Mouse (Mus musculus) brain, embryonic 18.5 days (tissue): ENCODE results near the gene Pabpc4.
"Not testable (repeated sequence)": the region's sequence is repeated elsewhere in the genome, so short reads cannot be mapped to it uniquely, and the experiment has no call there.

Experiments used
- DNase-seq: peaks from one replicate; pipeline ENCODE4 v3.0.0-alpha.2; 2012; ENCODE audit warnings: low read depth, low spot score

Gene Pabpc4

DNA sequence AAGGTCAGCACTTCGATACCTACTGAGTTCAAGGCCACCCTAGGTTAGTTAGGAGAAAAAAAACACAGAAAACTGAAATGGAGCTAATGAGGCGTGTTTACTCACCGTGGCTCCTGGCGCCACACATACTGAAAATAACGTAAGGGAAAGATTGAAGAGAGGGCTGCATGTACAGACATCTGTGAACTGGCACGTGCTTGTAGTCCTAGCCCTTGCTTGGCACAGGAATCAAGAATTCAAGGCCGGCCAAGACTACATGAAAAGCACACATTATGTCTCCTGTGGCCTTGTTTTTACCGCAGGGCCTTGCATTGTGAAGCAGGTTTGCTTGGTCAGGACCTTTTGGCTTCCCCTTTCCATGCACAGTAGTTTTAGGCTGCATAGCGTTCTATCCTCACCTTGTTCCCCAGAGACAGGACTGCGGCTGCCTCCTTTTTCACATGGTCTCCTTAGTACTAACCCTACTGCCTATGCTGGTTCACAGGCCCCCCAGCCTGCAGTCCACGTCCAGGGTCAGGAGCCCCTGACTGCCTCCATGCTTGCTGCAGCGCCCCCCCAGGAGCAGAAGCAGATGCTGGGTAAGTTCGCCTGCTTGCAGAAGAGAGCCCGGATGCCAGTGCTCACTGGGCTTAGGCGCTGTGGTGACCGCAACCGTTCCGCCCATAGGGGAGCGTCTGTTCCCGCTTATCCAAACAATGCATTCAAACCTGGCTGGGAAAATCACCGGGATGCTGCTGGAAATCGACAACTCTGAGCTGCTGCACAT lies 35.2 kb downstream of the Pabpc4 start:
- no peak for DNase-seq

DNA sequence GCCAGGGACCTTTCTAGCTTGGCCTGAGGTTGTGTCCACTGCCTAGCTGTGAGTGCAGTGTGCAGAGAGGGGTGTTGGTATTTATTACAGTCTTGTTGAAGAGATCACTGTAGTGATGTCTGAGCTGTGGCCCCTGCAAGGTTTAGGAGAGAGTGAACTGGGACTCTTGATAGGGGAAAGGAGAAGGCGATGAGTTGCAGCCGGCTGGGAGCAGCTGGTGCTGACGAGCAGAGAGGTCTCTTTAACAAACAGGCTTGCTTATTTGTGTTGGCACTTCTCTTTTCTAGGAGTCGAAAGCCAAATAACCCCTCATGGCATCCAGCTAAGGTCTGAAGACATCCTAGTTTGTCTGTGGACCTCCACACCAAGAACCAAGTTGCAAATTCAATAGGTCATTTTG lies 36.1 kb downstream of the Pabpc4 start:
- no peak for DNase-seq

DNA sequence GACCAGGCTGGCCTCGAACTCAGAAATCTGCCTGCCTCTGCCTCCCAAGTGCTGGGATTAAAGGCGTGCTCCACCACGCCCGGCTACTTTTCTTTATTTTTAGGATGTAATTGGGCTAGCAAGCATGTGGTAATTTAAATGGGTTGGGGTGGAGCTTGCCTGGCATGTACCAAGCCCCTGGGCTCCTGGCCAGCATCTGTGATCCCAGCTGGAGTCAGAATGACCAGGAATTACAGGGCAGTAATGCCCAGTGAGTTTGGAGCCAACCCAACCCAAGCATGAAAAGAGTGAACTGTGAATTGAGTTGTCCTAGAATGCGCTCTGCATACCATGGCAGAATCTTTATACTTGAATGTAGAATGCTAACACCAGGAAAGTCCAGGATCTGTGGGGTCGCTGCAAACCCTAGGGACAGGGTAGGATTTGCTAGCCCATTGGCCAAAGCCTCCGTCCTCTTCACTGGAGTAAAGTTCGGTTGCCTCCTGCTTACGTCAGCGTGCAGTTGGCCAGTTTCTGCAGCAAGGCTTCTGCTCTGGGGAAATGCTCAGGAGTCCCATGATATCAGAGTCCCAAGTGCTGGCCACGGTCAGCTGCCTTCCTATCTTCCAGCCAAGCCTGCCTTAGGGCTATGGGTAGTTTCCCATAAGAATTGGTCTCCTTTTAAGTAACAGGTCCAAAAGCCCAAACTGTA lies 37.0 kb downstream of the Pabpc4 start:
- DNase-seq = no peak

DNA sequence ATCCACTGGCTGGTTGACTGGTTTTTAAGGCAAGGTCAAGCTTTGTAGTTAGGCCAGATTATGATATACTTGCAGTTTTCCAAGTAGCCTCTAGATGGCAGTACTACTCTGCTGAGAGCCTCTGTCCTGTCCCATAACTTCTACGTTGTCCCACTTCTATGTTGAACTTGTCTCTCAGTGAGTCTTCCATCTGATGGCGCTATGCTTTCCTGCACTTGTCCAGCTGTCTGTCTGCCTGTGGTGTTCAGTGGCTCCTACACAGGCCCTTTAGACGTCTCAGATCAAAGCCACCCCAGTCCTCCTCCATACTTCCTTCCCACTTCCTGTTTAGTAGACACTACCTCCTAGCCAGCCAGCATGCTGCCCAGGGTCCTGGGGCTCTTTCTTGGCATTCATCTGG lies 43.6 kb downstream of the Pabpc4 start:
- no peak for DNase-seq

DNA sequence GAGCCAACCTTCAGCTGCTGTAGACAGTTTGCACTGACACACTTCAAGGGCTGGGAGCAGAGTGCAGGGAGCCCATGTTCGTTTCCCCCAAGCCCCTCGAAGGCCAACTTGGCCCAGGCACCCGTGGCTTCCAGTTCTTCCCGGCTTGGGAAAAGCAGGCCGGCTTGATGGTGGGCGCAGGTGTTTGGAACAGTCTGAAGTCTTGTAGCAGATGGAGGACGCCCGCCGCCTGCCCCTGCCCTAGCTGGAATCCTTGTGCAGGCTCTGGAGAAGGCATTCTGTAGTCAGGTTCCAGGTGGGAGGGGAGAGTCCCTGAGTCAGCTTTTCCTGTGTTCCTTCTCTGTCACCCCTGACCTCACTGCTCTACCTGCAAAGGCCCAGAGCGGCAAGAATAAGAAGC lies 44.8 kb downstream of the Pabpc4 start:
- no peak for DNase-seq

DNA sequence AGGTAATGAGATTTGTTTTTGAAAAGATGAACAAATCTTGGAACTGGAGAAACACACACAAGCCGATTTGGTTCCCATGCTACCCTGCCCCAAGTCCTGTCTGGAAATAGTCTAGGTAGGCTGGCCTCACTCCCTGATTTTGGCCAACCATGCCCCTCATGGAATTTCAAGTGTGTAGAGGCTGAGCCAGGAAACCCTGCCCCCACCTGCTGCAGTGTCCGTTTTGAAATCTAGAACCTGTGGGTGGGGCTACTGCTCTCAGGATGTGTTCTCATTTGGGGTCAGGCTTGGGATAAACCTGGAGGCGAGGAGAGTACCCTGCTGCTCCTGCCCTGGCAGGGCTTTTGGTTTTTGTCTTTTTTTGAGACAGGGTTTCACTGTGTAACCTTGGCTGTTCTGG lies 46.1 kb downstream of the Pabpc4 start:
- no peak for DNase-seq

DNA sequence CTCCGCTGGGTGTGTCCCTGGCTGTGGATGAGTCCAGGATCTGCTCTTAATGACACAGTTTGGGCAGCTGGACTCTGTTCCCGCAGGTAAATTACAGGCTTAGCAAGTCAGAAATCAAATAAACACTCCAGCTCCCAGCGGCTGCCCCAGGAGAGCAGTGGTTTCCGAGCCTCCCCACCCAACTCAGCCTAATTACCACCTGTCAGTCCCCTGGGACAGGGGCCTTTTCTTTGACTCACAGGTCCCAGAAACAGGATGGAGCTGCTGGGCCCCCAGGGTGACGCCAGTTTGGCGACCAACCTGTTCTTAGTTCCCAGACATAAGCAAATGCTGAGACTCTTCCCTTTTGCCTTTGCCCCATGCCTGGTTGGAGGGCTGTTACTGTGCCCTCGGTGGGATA lies 49.7 kb downstream of the Pabpc4 start:
- no peak for DNase-seq

DNA sequence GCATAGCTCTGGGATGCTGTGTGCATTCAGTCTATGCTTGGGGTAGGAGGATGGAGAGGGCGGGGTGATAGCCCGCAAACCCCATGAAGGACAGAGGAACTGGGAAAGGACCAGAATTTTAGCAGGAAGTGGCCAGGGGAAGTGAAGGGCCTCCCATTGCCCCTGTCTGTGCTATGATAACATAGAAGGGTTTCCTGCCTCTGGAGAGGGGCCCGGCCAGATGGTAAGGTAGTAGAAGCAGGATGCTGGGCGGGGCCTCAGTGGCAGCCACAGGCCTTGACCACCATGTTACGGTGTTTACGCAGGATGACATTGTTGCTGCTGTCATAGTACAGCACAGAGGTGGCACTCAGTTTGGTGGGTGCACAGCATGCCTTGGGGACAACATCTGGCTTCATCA lies 50.9 kb downstream of the Pabpc4 start:
- no peak for DNase-seq

DNA sequence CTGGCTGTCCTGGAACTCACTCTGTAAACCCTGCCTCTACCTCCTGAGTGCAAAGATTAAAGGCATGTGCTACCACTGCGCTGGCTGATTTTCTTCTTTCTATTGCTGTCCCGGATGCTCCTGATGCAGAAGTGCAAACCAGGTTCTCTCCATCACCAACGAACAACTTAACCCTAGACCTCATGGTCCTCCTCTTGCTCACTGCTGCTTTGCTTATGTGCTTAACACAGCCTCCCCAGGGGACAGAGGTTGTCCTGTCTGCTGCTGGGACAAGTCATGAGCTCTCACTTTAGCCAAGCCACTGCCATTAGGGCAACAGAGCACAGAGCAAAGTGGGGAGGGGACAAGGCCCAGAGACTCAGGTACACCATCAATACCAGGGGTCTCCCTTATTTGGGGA lies 52.3 kb downstream of the Pabpc4 start:
- DNase-seq = no peak

DNA sequence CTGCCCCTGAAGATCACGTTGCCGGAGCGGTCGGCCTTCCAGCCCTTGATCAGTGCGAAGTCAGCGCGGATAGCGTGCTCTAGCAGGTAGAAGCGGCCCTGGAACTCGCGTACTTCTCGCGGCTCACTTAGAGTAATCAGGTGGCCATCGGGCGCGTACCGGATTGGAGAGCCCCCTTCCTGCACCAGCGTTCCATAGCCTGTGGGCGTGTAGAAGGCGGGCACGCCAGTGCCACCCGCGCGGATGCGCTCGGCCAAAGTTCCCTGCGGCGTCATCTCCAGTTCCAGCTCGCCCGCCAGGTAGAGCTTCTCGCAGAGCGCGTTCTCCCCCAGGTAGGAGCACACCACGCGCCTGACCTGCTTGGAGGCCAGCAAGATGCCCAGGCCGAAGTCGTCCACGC lies 60.8 kb downstream of the Pabpc4 start:
- DNase-seq = not testable (repeated sequence)

DNA sequence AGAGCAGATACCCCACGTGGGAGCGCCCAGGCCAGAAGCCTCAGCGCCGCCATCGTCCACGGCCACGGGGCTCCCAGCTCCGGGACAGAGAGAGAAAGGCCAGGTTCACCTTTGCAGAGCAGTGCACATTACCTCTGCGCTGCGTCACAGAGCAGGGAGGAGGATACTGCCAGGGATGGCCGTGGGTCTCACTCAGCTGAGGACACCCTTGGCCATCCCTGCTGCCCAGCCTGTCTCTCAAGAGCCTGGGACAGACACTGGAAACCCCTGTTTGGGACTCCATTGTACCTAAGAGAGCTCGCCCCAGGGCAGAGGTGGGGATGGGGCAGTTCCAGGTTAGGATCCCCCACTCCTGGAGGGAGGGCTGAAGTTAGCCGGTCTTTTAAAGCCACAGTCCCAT lies 61.4 kb downstream of the Pabpc4 start, which contains the start of gene Oxct2a:
Oxct2a (minus strand) TSS at position 101 of the 400 bp plus-strand sequence.
- DNase-seq = no peak

DNA sequence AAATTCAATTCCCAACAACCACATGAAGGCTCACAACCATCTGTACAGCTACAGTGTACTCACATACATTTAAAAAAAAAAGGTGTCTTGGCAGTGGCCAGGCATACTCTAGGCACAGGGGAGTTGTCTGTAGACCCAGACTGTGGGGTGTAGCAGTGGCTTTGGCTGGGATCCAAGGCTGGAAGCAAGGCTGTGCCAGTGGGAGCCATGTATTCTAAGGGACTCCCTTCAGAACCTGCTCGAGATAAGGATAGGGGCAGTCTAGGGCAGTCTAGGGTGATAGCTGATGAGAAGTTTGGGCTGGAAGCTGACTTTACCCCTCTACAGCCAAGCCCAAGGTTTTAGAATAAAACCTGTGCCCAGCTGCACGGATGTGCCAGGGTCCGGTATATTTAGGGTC lies 63.9 kb downstream of the Pabpc4 start:
- DNase-seq = no peak

DNA sequence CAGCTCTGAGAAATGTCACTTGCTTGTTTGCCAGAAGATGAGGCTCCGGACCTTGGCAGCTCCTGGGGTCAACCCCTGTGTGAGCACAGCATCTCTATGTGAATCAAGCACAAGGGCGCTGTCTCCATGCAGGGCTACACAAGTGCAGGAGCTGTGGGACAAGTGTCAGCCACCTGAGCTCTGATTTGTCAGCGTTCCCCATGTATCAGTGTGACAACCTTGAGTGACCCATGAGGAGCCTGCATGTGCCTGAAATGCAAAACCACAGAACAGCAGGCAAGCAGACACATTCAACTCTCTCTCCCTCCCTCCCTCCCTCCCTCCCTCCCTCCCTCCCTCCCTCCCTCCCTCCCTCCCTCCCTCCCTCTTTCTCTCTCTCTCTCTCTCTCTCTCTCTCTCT lies 65.5 kb downstream of the Pabpc4 start:
- no peak for DNase-seq

DNA sequence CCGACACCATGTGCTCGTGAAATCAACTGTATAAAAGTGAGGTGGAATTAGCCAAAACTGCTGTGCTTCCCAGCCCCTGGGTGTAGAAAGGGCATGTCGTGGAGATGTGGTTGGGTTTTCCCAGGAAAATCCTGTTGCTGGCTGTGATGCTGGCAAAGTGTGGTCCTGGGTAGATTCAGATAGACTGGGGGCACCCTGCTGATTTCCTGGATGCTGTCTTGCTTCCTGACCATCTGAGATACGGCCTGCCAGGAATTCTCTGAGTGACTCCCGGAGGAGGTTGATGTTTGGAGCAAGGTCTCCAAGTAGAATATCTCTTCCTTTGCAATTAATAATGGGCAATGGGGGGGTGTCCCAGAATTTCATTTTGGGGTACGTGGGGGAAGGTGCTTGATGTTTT lies 66.8 kb downstream of the Pabpc4 start:
- DNase-seq = no peak

DNA sequence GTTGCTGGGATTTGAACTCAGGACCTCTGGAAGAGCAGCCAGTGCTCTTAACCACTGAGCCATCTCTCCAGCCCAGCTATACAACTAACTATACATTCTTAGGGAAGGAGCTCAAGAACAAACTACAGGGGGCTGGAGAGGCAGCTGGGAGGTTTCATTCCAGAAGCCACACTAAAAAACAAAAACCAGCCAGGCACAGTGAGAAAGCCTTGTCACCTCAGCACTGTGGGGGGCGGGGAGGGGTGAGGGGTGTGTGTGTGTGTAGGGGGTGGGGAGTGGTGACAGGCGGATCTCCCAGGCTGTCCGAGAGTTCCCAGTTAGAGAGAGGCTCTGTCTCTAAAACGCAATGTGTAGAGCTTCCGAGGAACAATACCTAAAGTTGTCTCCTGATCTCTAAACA lies 69.2 kb downstream of the Pabpc4 start:
- no peak for DNase-seq

DNA sequence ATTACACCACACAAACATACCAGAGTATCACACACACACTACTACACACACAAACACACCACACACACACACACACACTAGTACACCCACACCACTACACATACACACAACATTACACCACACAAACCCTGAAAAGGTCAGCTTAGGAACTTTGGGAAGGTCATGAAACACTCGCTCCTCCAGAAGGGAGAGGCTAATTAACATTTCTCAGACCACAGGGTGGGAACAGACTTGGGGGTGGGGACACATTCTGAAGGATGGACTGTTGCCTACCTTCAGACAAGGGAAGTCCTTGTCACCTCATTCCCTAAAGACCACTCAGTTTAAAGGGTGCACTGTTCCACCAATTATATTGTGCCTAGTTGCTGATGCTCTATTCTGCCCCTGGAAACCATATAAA lies 69.8 kb downstream of the Pabpc4 start:
- DNase-seq = not testable (repeated sequence)

DNA sequence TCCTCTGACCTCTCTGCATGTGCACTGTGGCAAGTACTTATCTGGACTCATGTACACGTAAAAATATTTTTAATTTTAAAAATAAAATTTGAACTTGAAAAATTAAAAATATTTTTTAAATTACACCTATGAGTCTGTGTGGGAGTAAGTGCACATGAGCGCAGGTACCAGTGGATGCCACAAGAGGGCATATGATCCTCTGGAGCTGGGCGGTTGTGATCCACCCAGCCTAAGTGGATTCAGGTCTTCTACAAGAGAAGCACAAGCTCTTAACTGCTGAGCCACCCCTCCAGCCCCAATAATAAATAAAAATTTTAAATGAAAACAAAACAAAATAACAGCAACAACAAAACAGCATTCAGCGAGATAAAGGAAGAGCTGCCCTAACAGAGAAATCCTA lies 71.0 kb downstream of the Pabpc4 start:
- no peak for DNase-seq

DNA sequence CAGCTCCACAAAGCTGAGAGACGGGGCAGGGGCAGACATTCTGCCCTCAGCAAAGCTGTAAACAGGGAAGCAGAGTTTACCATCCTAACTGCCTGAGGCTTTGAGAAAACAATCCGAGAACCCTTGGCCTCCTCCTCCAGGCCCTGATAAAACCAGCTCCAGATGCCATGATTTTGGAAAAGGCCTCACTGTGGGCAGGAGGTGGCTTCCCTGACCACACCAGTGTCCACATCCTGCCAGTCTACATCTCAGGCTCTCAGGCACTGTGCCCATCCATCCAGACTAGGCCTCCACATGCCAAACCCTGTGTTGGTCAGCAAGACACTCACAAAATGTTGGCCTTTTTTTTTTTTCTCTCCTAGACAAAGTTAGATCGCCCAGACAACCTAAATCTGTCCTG lies 72.0 kb downstream of the Pabpc4 start:
- DNase-seq = no peak

DNA sequence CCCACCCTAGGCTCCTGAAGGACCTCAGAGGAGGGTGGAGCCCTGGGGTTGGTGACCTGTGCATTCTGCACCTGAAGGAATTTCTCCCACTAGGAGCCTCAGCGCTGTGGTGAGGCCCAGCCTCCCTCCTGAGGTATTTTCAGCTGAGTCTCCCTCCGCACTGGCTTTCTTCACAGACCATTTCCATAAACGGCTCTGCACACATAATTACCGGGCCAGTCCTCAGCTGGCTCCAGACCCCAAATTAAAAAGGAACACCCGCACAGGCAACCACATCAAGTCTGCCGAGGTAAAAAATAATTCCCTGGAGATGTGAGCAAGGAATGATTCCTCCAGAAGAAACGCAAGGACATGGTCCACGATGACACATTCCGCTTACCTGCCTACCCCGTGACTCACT lies 73.1 kb downstream of the Pabpc4 start:
- DNase-seq = not testable (repeated sequence)

DNA sequence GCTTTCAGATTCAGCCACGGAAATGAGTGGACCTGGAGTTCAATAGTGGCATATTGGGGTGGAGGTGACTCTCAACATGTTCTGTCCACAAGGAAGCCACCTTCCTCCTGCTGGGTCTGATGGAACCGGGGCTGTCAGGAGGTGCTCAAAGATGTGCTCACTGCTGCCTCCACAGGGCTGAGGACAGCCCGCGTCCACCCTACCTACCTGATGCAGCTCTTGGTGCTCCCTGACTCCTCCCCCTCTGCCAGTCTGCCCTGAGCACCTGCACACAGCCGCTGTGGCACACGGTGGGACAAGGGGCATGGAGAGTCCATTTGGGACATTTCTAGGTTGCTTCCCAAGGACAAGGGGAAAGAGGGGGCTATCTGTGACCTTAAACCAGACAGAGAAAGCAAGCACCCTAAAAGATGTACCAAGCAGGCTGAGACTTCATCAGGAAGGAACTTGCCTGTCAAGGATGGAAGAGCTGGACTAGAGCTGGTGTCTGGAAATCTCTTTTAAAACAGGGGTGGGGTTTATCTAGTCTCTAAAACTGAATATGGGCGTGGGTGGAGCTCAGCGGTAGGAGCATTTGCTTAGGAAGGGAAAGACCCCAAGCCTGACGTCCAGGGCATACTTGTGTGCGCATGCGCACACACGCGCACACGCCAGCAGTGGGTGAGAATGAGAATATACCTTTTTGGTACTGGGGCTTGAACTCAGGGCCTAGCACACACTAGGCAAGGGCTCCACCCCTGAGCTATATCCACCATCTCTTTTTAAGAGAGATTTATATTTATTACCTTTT lies 73.8 kb downstream of the Pabpc4 start:
- no peak for DNase-seq

DNA sequence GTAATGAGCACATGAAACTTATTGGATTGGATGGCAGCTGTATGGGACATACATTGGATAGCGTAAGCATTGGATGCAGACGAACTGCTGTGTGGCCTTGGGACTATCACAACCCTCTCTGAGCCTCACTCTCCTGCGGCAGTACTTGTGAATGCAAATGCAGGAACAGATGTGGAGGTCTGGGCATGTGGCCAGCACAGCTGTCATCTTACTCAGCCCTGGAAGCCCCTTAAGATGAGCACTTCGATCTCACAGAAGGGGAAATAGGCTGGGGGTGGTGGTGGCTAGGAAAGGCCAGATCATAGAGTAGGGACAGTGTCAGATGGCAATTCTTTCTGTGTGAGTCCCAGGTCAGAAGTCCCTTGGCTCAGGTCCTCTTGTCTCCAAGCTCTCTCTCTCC lies 75.5 kb downstream of the Pabpc4 start:
- no peak for DNase-seq

DNA sequence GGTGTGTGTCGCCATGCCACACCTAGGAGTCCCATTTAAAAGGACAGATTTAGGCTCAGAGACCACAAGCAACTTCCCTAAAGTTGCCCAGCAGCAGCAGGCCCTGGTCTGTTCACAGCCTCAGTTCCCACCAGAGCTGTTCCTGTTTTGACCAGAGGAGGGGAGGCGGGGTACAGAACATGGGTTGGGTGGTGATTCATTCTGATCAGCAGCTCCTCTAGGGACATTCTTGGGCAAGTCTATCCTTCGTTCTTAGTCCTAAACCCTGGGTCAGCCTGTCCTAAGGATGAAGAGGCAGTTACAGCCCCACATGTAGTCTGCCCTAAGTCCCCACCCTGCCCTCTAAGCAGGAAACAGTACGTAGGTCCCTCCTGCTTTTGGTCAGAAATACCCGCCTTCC lies 78.1 kb downstream of the Pabpc4 start:
- DNase-seq = no peak
